Mouse (Mus musculus) heart, embryonic 12.5 days (tissue): Measurements from ENCODE around the gene Luc7l. TPM values are rescaled to one million over a fixed set of nuclear protein-coding genes. Genes with fewer than 3 reads are reported as not detected.

ENCODE experiments used
- ATAC-seq: fragments of 200-750 bp; cut with Nextera tagmentation; 2 replicates; pipeline ENCODE4 v1.8.0; 2017; ENCODE audit warnings: moderate TSS enrichment, moderate library complexity; ENCODE audit not compliant: insufficient number of reproducible peaks, low FRiP score
- H3K27ac ChIP-seq: fragments of 300-500 bp; sonication (generic); 2 replicates; pipeline ENCODE4 v1.5.1; 2016; ENCODE audit warnings: mild to moderate bottlenecking, moderate library complexity; ENCODE audit not compliant: poor library complexity, severe bottlenecking
- H3K27me3 ChIP-seq: fragments of 300-500 bp; sonication (generic); replicated peaks from 2 replicates; pipeline ENCODE4 v1.6.1; 2016; ENCODE audit warnings: mild to moderate bottlenecking, moderate library complexity
- H3K36me3 ChIP-seq: fragments of 300-500 bp; sonication (generic); 2 replicates; pipeline ENCODE4 v1.6.1; 2016; ENCODE audit warnings: mild to moderate bottlenecking, moderate library complexity
- H3K4me1 ChIP-seq: fragments of 300-500 bp; sonication (generic); replicated peaks from 2 replicates; pipeline ENCODE4 v1.6.1; 2016; ENCODE audit warnings: mild to moderate bottlenecking
- H3K4me2 ChIP-seq: fragments of 300-500 bp; sonication (generic); 2 replicates; pipeline ENCODE4 v1.6.1; 2016; ENCODE audit warnings: mild to moderate bottlenecking, moderate library complexity
- H3K4me3 ChIP-seq: fragments of 300-500 bp; sonication (generic); 2 replicates; pipeline ENCODE4 v1.5.1; 2016; ENCODE audit warnings: mild to moderate bottlenecking
- H3K9ac ChIP-seq: fragments of 300-500 bp; sonication (generic); 2 replicates; pipeline ENCODE4 v1.6.1; 2016; ENCODE audit warnings: mild to moderate bottlenecking, moderate library complexity
- H3K9me3 ChIP-seq: fragments of 300-500 bp; sonication (generic); replicated peaks from 2 replicates; pipeline ENCODE4 v1.6.1; 2016; ENCODE audit warnings: mild to moderate bottlenecking, moderate library complexity
- WGBS: fragments of 180-500 bp; shearing (Covaris S2); methylation state at CpG from one replicate; pipeline ENCODE4 v1.1.7; 2016; 5-methylcytosine and 5-hydroxymethylcytosine counted together
- polyA plus RNA-seq: library from polyadenylated mRNA; unstranded; fragments of >200 nt; fragmentation: Nextera tagmentation; extraction: Ambion mirVana; gene quantifications from 2 replicates; pipeline ENCODE4 v1.2.1, GENCODE M21; 2016

The Luc7l gene
- polyA plus RNA-seq, 1 experiment from 2014 or later, result 72.3 TPM

- H3K27me3 ChIP-seq, result peaks cover 41% of the 10 kb centered on the region
Measured at GRCm38 (mm10) chr17:26314291-26314690, 61.6 kb downstream of the Luc7l start.

GRCm38 (mm10) chr17:26315474-26315873, 62.8 kb downstream of the Luc7l start:
- Histone ChIP-seq H3K27me3 (peaks cover 36% of the 10 kb centered on the region), H3K36me3 (no peaks in the 10 kb centered on the region), H3K9me3 (no peaks in the 10 kb centered on the region; the same call in none of the 2 replicates), H3K27ac (no peak overlapping the region), H3K4me2 (no peak overlapping the region), H3K4me3 (no peak overlapping the region), H3K4me1 (peaks cover 11% of the 10 kb centered on the region), H3K9ac (no peak overlapping the region)
- ATAC-seq, result no peak
- 43% methylated on average over 10 of the region's 10 CpGs for WGBS

More at GRCm38 (mm10) chr17:26314291-26314690, 61.6 kb downstream of the Luc7l start:
- no peak for ATAC-seq
- Histone ChIP-seq H3K4me1 (peaks cover 11% of the 10 kb centered on the region), H3K4me3 (no peak overlapping the region), H3K36me3 (no peaks in the 10 kb centered on the region), H3K4me2 (no peak overlapping the region), H3K9me3 (no peaks in the 10 kb centered on the region; the same call in 1 of the 2 replicates), H3K27ac (no peak overlapping the region), H3K9ac (no peak overlapping the region)
- 12% methylated on average over 6 of the region's 6 CpGs for WGBS

GRCm38 (mm10) chr17:26318441-26318840, 65.7 kb downstream of the Luc7l start:
- Histone ChIP-seq H3K4me1 (peaks cover 11% of the 10 kb centered on the region), H3K36me3 (no peaks in the 10 kb centered on the region), H3K27me3 (peaks cover 24% of the 10 kb centered on the region), H3K9me3 (no peaks in the 10 kb centered on the region; the same call in none of the 2 replicates), H3K4me3 (no peak overlapping the region), H3K27ac (no peak overlapping the region), H3K4me2 (no peak overlapping the region), H3K9ac (no peak overlapping the region)
- WGBS, result 84% methylated on average over 1 of the region's 1 CpGs
- no peak for ATAC-seq

Other genes starting within 250 kb of the Luc7l start
- gene Rab11fip3, start 183.3 kb upstream of the Luc7l start, polyA plus RNA-seq, result 15.4 and 15.5 TPM in 2 replicates
- 33.4 and 37.1 TPM in 2 replicates for gene Decr2, start 162.6 kb upstream of the Luc7l start, polyA plus RNA-seq
- gene Nme4, start 157.3 kb upstream of the Luc7l start, polyA plus RNA-seq, result 65.9 and 69.0 TPM in 2 replicates
- gene Tmem8, start 139.6 kb upstream of the Luc7l start, polyA plus RNA-seq, result 1.2 TPM in 2 replicates
- gene Mrpl28, start 129.4 kb upstream of the Luc7l start, polyA plus RNA-seq, result 199 and 201 TPM in 2 replicates
- gene Axin1, start 114.2 kb upstream of the Luc7l start, polyA plus RNA-seq, result 11.4 and 11.7 TPM in 2 replicates
- gene Pdia2, start 53.8 kb upstream of the Luc7l start, polyA plus RNA-seq, result 0.45 and 1.0 TPM in 2 replicates
- 5.6 and 7.0 TPM in 2 replicates for gene Rgs11, start 49.9 kb upstream of the Luc7l start, polyA plus RNA-seq
- 6.3 and 7.2 TPM in 2 replicates for gene Arhgdig, start 45.1 kb upstream of the Luc7l start, polyA plus RNA-seq
- gene Fam234a, start 8.7 kb upstream of the Luc7l start, polyA plus RNA-seq, result 46.1 TPM in 2 replicates
- gene Neurl1b, start 161.9 kb downstream of the Luc7l start, polyA plus RNA-seq, result 2.2 and 2.4 TPM in 2 replicates